Mouse (Mus musculus): Measurements from ENCODE around the gene Syt6. TPM values are rescaled to one million over a fixed set of nuclear protein-coding genes. Genes with fewer than 3 reads are reported as not detected.

The Syt6 gene
- total RNA-seq, 2 experiments from 2014 or later = not detected

DNA sequence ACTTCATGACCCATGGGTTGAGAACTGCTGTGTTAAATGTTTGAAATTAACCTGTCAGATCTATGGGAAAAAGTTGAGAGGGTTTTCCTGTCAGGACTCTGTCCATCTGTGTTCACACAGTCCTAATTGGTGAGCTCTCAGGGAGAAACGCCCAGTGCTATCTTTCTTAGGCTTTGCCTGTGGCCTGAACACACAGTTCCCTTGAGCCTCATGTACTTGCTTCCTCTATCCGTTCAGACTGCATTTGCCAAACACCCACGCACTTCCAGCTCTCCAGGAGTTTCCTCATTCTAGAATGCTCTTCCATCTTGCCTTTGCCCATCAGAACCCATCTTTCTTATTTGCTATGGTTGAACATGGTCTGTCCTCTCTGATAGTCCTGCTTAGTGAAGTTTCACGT lies 73.5 kb downstream of the Syt6 start:
- peak; percentile 32 for DNase-seq

DNA sequence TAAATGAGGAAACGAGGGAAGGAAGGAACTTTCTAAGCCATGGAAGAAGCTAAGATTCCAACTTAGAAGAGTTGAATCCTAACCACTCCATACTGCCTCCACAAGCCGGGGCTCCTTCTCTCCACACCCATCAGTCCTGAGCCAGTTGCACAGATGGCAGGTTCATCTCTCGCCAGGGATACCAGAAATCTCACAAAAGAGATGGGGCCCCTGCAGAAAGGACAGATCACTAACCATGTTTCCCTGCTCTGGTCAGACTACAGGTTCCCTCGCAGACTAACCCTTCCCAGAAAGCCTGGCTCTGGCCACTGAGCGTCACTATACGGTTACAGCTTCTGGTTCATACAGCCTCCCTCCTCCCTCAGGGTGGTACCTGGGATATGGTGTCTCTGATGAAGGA lies 74.7 kb downstream of the Syt6 start:
- DNase-seq = no peak

DNA sequence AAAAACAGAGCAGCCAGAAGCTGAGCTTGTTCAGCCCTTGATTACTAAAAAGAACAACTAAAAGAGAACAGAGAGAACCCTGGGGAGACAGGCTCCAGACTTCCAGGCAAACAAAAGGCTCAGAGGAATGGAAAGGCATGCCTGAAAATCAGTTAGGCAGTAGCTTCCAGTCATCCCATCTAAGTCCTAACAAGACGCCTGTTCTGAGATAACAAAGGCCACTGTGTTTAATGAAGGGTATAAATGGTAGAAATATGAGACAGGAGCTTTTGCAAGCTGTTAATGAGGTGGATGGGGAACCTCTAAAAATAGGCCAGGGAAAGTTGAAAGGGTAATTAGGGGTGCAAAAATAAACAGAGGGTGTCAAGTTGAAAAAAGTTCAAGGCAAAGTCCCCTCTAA lies 75.4 kb downstream of the Syt6 start:
- DNase-seq = no peak

- peak; percentile 39 for DNase-seq
These were observed 85.0 kb downstream of the Syt6 start for GRCm38 (mm10) chr3:103660012-103660411.

- DNase-seq = no peak
These were observed 86.7 kb downstream of the Syt6 start for GRCm38 (mm10) chr3:103661714-103662113.

DNA sequence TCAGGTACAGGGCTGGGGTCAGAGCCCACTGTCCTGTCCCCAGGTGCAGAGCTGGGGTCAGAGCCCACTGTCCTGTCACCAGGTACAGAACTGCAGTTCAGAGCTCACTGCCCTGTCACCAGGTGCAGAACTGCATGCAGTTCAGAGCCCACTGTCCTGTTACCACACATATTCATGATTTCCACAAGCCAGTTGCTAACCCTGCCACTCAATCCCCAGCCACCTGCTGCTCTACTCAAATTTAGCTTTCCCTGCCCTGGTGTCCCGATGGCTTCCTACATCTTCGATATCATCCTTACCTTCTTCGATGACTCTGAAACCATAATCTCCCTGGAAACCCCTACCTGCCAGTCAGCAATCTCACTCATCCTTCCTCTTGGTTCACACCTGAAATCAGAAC lies 88.4 kb downstream of the Syt6 start:
- no peak for DNase-seq

GRCm38 (mm10) chr3:103672113-103672512 lies 97.1 kb downstream of the Syt6 start:
- DNase-seq = no peak

DNA sequence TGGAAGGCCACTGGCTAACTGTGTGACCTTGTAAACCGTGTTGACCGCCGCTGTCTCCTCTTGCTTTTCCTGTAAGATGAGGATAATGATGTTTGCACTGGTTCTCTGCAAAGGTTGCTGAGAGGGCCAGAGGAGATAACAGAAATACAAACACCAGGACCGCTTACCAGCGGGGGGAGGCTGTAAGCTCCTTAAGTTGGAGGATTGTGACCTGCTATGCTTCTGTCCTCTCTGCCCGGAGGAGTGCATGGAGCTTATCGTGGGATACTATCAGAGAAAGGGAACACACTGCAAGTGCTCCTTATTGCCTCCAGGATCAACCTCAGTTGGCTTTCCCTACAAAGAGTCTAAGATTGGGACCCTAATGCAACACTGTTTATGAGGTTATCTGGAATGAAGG lies 97.7 kb downstream of the Syt6 start:
- DNase-seq = no peak

- no peak for DNase-seq
These were observed 103.8 kb downstream of the Syt6 start for GRCm38 (mm10) chr3:103678811-103679210.

GRCm38 (mm10) chr3:103682473-103682872 lies 107.4 kb downstream of the Syt6 start:
- no peak for DNase-seq

DNA sequence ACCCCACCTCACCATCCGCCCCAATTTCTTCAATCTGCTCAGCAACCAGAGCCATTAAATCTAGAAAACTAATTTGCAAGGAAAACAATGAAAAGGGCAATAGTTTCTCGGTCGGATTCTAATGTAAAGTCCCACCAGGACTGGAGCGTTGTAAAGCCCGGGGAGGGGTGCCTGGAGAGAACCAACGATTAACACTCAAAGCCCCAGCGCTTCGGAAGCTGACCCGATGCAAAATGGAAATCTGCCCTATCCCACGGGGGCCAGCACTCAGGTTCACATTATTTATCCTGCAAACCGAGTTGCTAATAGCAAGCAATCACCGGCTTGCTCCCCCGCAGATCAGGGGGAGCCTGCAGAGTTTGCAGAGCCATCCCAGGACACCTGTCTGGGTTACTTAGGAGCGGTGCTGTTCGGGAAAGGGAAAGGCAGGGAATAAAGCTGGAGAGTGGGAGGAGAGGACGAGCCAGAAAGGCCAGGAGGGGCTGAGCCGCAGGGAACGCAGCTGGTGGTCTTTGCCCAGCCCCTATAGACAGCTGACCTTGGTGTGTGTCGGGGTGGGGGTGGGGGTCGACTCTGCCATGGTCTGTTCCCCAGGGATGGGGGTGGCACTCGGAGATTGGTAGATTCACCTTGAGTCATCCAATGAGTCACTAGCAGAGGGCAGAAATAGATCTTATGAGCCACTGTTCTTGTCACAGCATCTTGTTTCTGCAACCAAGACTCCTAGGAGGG lies 108.4 kb downstream of the Syt6 start:
- no peak for DNase-seq

- DNase-seq = no peak
These were observed 108.9 kb downstream of the Syt6 start for GRCm38 (mm10) chr3:103683966-103684319.

- no peak for DNase-seq
These were observed 114.0 kb downstream of the Syt6 start for GRCm38 (mm10) chr3:103689043-103689442.

- peak; percentile 14 for DNase-seq
These were observed 115.5 kb downstream of the Syt6 start for GRCm38 (mm10) chr3:103690506-103690905.

Small RNA genes lying within 50 kb of the gene (microRNA-seq; reads per million reads assigned to microRNA genes)
- gene Gm25325 = 0 reads per million in 2 experiments

Other genes starting within 250 kb of the Syt6 start
- 1 to 10 TPM in 1 of 2 experiments, not detected in 1; 2.1 TPM for gene Atg4a-ps, start 70.8 kb downstream of the Syt6 start, total RNA-seq (2021)
- gene Olfml3, start 162.8 kb downstream of the Syt6 start, total RNA-seq (2021) = 10 to 100 TPM; 11.8 to 13.0 TPM
- gene Gm10964, start 164.1 kb downstream of the Syt6 start, total RNA-seq (2021) = not detected
- gene Hipk1, start 216.3 kb downstream of the Syt6 start, total RNA-seq (2021) = 10 to 100 TPM; 96.7 to 98.2 TPM
- 10 to 100 TPM; 13.6 to 14.2 TPM for gene Dclre1b, start 234.2 kb downstream of the Syt6 start, total RNA-seq (2021)
- gene Ap4b1, start 234.3 kb downstream of the Syt6 start, total RNA-seq (2021) = 1 to 10 TPM; 8.6 to 9.1 TPM
- under 1 TPM in 1 of 2 experiments, not detected in 1; 0.27 TPM for gene Gm43064, start 234.3 kb downstream of the Syt6 start, total RNA-seq (2021)

Data from heart, postnatal 4 days (tissue).